Mouse (Mus musculus) heart, embryonic 15.5 days (tissue): ENCODE measurements around the gene Zfp174. TPM values are rescaled to one million over a fixed set of nuclear protein-coding genes. Genes with fewer than 3 reads are reported as not detected.

ENCODE experiments used
- ATAC-seq: fragments of 200-750 bp; cut with Nextera tagmentation; replicated peaks from 2 replicates; pipeline ENCODE4 v1.8.0; 2017; ENCODE audit warnings: low read depth, moderate TSS enrichment; ENCODE audit not compliant: insufficient number of reproducible peaks, insufficient read depth, low FRiP score
- H3K27ac ChIP-seq: fragments of 300-500 bp; sonication (generic); 2 replicates; pipeline ENCODE4 v1.5.1; 2015; ENCODE audit warnings: mild to moderate bottlenecking, inconsistent platforms
- H3K27me3 ChIP-seq: fragments of 300-500 bp; sonication (generic); 2 replicates; pipeline ENCODE4 v1.6.1; 2015; ENCODE audit warnings: inconsistent platforms
- H3K36me3 ChIP-seq: fragments of 300-500 bp; sonication (generic); 2 replicates; pipeline ENCODE4 v1.6.1; 2015; ENCODE audit warnings: mild to moderate bottlenecking, inconsistent platforms
- H3K4me1 ChIP-seq: fragments of 300-500 bp; sonication (generic); replicated peaks from 2 replicates; pipeline ENCODE4 v1.6.1; 2015; ENCODE audit warnings: inconsistent platforms
- H3K4me2 ChIP-seq: fragments of 300-500 bp; sonication (generic); 2 replicates; pipeline ENCODE4 v1.6.1; 2015; ENCODE audit warnings: inconsistent platforms, mild to moderate bottlenecking, moderate library complexity
- H3K4me3 ChIP-seq: fragments of 300-500 bp; sonication (generic); 2 replicates; pipeline ENCODE4 v1.5.1; 2015; ENCODE audit warnings: mild to moderate bottlenecking, inconsistent platforms
- H3K9ac ChIP-seq: fragments of 300-500 bp; sonication (generic); 2 replicates; pipeline ENCODE4 v1.6.1; 2015; ENCODE audit warnings: mild to moderate bottlenecking, inconsistent platforms
- H3K9me3 ChIP-seq: fragments of 300-500 bp; sonication (generic); replicated peaks from 2 replicates; pipeline ENCODE4 v1.6.1; 2016; ENCODE audit warnings: inconsistent platforms
- WGBS: fragments of 180-500 bp; shearing (Covaris S2); methylation state at CpG from one replicate; pipeline ENCODE4 v1.1.7; 2015; ENCODE audit warnings: mixed read lengths; 5-methylcytosine and 5-hydroxymethylcytosine counted together
- polyA plus RNA-seq: library from polyadenylated mRNA; unstranded; fragments of >200 nt; fragmentation: Nextera tagmentation; extraction: Ambion mirVana; gene quantifications from 2 replicates; pipeline ENCODE4 v1.2.1, GENCODE M21; 2015

Zfp174 gene
- polyA plus RNA-seq, 1 experiment from 2014 or later, result 0.71 TPM

DNA sequence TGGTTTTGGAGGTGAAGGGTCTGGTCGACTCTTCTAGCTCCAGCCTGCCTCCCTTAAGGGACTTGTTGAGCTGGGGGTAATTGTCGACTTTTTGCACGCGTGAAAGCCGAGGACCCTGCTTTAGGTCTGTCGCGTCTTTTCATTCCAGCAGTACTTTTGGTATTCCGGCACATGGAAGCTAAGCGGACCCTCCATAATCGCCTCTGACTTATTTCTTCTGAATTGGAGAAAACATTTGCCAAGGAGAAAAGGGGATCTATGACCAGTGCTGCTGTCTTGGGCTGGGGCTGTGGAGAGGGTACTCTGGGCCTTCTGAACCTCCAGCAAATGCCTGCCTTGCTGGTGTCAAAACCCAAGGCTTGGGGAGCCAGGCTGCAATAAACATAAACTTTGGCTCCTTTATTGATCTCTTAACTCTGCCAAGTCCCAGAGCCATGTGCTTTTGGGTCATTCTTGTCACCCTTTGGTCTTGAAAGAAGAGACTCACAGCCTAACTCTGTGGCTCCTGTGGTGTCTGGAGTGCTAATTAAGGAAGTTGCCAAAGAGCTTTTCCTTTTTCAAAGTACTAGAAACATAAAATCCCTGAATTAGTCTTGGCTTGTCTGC is 38.1 kb downstream of the Zfp174 start:
- 4% methylated on average over 10 of the region's 10 CpGs for WGBS
- H3K9me3 ChIP-seq, result no peaks in the 10 kb centered on the region
- H3K4me3 ChIP-seq, result peak overlapping the region; percentile 99
- H3K9ac ChIP-seq, result peak overlapping the region; percentile 96
- H3K27ac ChIP-seq, result peak overlapping the region; percentile 99
- peaks cover 20% of the 10 kb centered on the region for H3K4me1 ChIP-seq
- peak overlapping the region; percentile 84 for H3K4me2 ChIP-seq
- peak; percentile 9 for ATAC-seq
- H3K36me3 ChIP-seq, result peaks cover 4% of the 10 kb centered on the region; the same call in 1 of the 2 replicates
- no peaks in the 10 kb centered on the region for H3K27me3 ChIP-seq

DNA sequence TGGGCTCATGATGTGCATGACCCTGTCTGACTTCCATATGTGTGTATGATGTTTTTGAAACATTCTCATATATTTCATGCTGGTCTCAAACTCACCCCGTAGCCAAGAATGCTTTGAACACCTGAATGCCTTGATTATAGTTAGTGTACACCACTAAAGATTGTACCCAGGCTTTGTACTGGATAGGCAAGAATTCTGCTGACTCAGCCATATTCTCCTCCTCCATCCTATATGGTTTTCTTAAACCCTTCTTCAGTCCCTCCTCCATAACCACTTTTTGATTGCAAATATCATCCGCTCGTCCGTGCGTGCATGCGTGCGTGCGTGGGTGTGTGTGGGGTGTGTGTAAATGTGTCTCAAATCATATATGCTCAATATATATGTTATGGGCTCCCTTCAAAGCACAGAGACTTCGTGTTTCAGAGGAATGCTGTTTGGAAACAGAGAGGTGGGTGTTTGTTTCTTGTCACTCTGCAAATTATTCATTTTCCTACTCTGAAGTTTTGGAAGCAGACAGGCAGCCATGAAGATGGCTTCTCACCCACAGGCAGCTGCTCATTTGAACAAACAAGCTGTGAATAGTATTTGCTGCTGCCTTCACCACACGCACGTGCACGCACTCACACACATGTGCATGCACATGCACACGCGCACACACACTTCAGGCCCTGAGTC is 44.7 kb downstream of the Zfp174 start:
- Histone ChIP-seq H3K36me3 (no peaks in the 10 kb centered on the region; the same call in 1 of the 2 replicates), H3K27ac (no peak overlapping the region), H3K9me3 (no peaks in the 10 kb centered on the region), H3K4me2 (no peak overlapping the region), H3K9ac (no peak overlapping the region), H3K27me3 (no peaks in the 10 kb centered on the region), H3K4me3 (no peak overlapping the region), H3K4me1 (peaks cover 12% of the 10 kb centered on the region)
- no peak for ATAC-seq
- WGBS, result 86% methylated on average over 14 of the region's 14 CpGs

DNA sequence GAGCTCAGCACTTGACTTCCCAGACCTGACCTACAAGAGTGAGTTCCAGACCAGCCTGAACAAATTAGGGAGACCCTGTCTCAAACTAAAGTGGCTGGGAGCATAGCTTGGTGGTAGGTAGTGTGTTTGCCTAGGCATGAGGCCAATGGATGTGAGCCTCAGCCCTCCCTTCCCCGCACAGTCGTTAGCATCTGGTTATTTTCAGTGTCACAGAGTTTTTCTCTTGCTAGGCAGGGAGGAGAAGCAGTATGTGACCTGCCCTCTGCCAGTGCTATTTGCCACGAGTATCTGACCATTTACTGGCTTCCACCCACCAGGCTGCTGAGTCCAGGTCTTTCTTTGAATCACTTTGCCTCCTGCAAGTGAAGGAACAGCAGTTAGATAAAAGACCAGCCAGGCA is 46.7 kb downstream of the Zfp174 start:
- ATAC-seq, result 0 out of 2 replicates have a peak, but pooled peaks have one; percentile 67
- no peak overlapping the region for H3K9ac ChIP-seq
- H3K36me3 ChIP-seq, result peaks cover 17% of the 10 kb centered on the region; the same call in 1 of the 2 replicates
- H3K27ac ChIP-seq, result peak overlapping the region; percentile 65
- H3K4me2 ChIP-seq, result no peak overlapping the region
- WGBS, result 16% methylated on average over 3 of the region's 3 CpGs
- H3K9me3 ChIP-seq, result no peaks in the 10 kb centered on the region
- no peak overlapping the region for H3K4me3 ChIP-seq
- no peaks in the 10 kb centered on the region for H3K27me3 ChIP-seq
- peaks cover 9% of the 10 kb centered on the region for H3K4me1 ChIP-seq

DNA sequence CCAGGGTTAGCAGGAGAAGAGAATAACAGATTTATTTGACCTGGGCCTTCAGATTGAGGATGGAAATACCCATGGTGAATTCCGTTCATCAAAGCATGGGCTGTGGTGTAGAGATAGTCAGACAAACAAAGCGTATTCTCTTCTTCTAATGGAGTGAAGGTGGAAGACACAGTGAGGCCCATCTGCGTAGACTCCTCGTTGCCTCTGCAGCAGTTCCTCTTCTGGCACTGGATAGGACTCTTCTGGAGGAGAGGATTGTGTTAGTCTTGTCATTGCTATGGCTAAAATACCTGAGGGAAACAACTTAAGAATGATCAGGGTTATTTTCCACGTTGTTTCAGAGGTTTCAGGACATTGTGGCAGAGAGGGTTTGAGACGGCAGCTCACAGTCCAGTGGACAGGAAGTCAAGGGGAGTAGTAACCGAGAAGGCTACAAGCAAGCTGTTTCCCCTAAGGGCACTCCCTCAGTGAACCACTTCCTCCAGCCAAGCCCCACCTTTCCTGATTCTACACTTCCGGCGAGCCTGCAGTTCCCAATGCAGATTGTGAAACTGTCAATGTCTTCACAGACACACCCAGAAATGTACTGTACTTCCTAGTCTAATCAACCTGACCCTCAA is 48.2 kb downstream of the Zfp174 start:
- WGBS, result 68% methylated on average over 9 of the region's 9 CpGs
- ATAC-seq, result peak; percentile 47; the same call in 1 of the 2 replicates
- Histone ChIP-seq H3K4me2 (peak overlapping the region; percentile 3; the same call in 1 of the 2 replicates), H3K4me1 (peaks cover 9% of the 10 kb centered on the region), H3K9ac (no peak overlapping the region), H3K4me3 (no peak overlapping the region), H3K36me3 (peaks cover 32% of the 10 kb centered on the region), H3K27me3 (no peaks in the 10 kb centered on the region), H3K9me3 (no peaks in the 10 kb centered on the region), H3K27ac (peak overlapping the region; percentile 65)

- Histone ChIP-seq H3K4me1 (peaks cover 9% of the 10 kb centered on the region), H3K9ac (no peak overlapping the region), H3K36me3 (peaks cover 40% of the 10 kb centered on the region), H3K4me2 (no peak overlapping the region), H3K27me3 (no peaks in the 10 kb centered on the region), H3K27ac (no peak overlapping the region), H3K4me3 (no peak overlapping the region), H3K9me3 (no peaks in the 10 kb centered on the region)
- WGBS, result 78% methylated on average over 6 of the region's 6 CpGs
- no peak for ATAC-seq
Observed at GRCm38 (mm10) chr16:3896046-3896445, 49.0 kb downstream of the Zfp174 start.

GRCm38 (mm10) chr16:3896553-3896952 is 49.5 kb downstream of the Zfp174 start:
- ATAC-seq, result no peak
- WGBS, result 94% methylated on average over 1 of the region's 1 CpGs
- peaks cover 44% of the 10 kb centered on the region for H3K36me3 ChIP-seq

DNA sequence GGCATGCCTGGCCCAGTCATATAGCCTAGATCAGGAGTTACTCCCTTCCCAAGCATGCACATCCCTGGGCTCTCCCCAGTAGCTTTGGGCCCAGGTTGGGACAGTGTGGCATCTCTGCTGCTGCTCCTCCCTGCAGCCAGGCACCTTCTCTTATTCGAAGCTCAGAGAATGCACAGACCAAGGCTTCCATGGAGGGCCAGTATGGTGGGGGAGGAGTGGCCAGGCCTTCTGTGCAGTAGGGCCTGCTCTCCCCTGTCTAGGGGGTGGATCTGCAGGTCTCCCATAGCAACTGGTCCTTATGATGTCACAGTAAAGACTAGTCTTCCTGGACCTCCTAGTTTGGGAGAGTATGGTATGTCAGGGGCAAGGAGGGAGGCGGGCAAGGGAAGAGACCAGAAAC is 60.4 kb downstream of the Zfp174 start:
- no peak overlapping the region; the same call in 1 of the 2 replicates for H3K4me2 ChIP-seq
- no peaks in the 10 kb centered on the region for H3K27me3 ChIP-seq
- peaks cover 6% of the 10 kb centered on the region; the same call in 1 of the 2 replicates for H3K4me1 ChIP-seq
- H3K9me3 ChIP-seq, result no peaks in the 10 kb centered on the region
- no peak overlapping the region for H3K27ac ChIP-seq
- peaks cover 22% of the 10 kb centered on the region for H3K36me3 ChIP-seq
- H3K4me3 ChIP-seq, result 0 out of 2 replicates have a peak overlapping the region, but pooled peaks have one; percentile 74
- H3K9ac ChIP-seq, result no peak overlapping the region
- ATAC-seq, result no peak
- WGBS, result 76% methylated on average over 2 of the region's 2 CpGs

More at GRCm38 (mm10) chr16:3896553-3896952, 49.5 kb downstream of the Zfp174 start:
- no peaks in the 10 kb centered on the region for H3K27me3 ChIP-seq
- no peaks in the 10 kb centered on the region for H3K9me3 ChIP-seq
- H3K4me2 ChIP-seq, result no peak overlapping the region
- H3K27ac ChIP-seq, result no peak overlapping the region
- H3K4me3 ChIP-seq, result no peak overlapping the region
- no peak overlapping the region for H3K9ac ChIP-seq
- H3K4me1 ChIP-seq, result peaks cover 9% of the 10 kb centered on the region

Other genes with a start within 250 kb of the Zfp174 start
- 0.09 TPM in 1 of 2 replicates, not detected in the other for gene Mefv, start 129.2 kb upstream of the Zfp174 start, polyA plus RNA-seq
- gene Zfp263, start 103.2 kb upstream of the Zfp174 start, polyA plus RNA-seq, result 26.5 and 33.1 TPM in 2 replicates
- not detected in 2 replicates for gene Olfr15, start 16.4 kb upstream of the Zfp174 start, polyA plus RNA-seq
- gene Naa60, start 25.1 kb downstream of the Zfp174 start, polyA plus RNA-seq, result 29.6 and 40.6 TPM in 2 replicates
- 5.3 and 5.4 TPM in 2 replicates for gene Zfp597, start 37.3 kb downstream of the Zfp174 start, polyA plus RNA-seq
- gene Gm20695, start 37.4 kb downstream of the Zfp174 start, polyA plus RNA-seq, result 0.58 and 0.93 TPM in 2 replicates
- 7.7 and 8.5 TPM in 2 replicates for gene 1700037C18Rik, start 61.4 kb downstream of the Zfp174 start, polyA plus RNA-seq
- 14.2 and 15.6 TPM in 2 replicates for gene Cluap1, start 61.5 kb downstream of the Zfp174 start, polyA plus RNA-seq
- gene Nlrc3, start 129.4 kb downstream of the Zfp174 start, polyA plus RNA-seq, result 1.3 and 2.2 TPM in 2 replicates
- gene Slx4, start 156.5 kb downstream of the Zfp174 start, polyA plus RNA-seq, result 8.3 and 10.6 TPM in 2 replicates
- 2.5 and 3.7 TPM in 2 replicates for gene Dnase1, start 189.7 kb downstream of the Zfp174 start, polyA plus RNA-seq
- gene Trap1, start 230.6 kb downstream of the Zfp174 start, polyA plus RNA-seq, result 102 and 110 TPM in 2 replicates